Mouse (Mus musculus) heart, adult 8-10 months (tissue): ENCODE measurements around the gene Yju2. TPM values are rescaled to one million over a fixed set of nuclear protein-coding genes. Genes with fewer than 3 reads are reported as not detected.
"Not testable (repeated sequence)": the region's sequence is repeated elsewhere in the genome, so short reads cannot be mapped to it uniquely, and the experiment has no call there.

Experiments
- DNase-seq: peaks from one replicate; pipeline ENCODE4 v3.0.0; 2022; ENCODE audit warnings: low spot score
- total RNA-seq, 4 experiments: library from RNA; stranded (reverse); gene quantifications; 2 replicates each; pipeline ENCODE4 v1.2.4; 2022

The Yju2 gene
- total RNA-seq = 10 to 100 TPM in 1 of 4 experiments, 1 to 10 TPM in 3; 8.2 to 10.3 (median 9.0) TPM

- DNase-seq = peak; percentile 96
Measured at GRCm38 (mm10) chr17:55958918-55959728, at the start of gene Yju2. Gene Yju2, plus strand, starts transcription at chr17:55959099.

DNA sequence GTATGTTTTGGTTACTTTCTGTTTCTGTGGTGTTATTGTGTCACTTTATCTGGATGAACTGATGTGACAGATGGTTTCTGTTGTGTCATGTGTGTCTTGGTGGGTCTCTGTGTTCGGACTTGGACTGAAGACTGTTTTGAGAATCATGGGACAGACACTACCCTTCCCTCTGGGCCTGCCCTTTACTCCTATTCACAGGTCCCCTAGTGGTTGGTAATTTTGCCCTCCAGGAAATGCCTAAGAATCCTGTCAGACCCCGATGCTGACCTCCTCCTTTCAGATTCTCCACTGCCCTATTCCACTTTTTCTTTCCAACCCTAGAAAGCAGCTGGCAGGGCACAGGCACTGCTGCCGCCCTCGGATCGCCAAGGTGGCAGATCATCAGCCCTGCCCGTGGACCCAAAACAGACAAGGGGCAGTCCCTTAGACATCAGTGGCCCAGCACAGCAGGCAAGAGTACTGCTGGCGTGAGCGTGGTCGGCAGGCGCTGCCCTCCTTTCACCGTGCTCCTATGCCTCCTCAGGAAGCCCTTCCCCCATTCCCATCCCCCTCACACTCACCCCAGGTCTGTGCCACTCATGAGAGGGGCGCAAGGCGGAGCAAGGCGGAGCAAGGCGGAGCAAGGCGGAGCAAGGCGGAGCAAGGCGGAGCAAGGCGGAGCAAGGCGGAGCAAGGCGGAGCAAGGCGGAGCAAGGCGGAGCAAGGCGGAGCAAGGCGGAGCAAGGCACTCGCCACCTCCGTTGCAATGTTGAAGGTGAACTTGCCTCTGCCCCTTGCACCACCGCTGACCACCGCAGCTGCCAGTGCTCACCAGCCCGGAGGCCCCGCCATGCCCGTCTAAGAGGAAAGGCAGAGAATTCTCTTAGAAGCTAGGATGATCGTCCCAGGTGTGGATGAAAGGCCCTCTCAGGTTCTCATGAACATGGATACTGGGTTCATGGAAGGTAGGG is 27.1 kb upstream of the Yju2 start:
- no peak for DNase-seq

DNA sequence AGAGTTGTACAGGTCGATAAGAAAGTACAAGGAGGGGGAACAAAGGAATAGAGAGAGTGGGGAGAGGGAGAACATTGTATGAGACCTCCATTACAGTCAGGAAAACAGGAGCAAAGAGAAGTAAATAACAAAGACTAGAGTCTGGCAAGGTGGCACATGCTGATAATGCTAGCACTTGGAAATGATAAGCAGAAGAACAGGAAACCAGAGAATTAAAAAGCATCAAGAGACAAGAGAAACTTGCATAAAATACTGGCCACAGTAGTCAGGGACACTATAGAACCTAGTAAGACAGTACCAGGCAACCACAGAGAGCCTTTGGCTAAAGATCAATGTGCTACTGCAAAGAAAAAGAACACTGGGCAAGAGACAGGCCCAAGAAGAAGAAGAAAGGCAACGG is 26.3 kb upstream of the Yju2 start:
- DNase-seq = no peak

DNA sequence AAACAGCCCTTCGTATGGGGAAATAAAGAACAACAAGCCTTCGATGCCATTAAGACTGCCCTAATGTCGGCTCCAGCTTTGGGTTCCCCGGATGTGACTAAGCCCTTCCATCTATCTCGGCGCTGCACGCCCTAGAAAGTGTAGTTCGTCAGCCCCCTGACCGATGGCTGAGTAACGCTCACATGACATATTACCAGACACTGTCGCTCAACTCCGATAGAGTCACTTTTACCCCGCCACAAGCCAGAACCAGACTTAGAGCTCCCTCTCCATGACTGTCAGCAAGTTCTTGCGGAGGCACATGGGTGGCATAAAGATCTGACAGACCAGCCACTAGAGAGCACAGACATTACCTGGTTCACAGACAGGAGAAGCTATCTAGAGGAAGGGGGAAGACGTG is 25.7 kb upstream of the Yju2 start:
- no peak for DNase-seq

DNA sequence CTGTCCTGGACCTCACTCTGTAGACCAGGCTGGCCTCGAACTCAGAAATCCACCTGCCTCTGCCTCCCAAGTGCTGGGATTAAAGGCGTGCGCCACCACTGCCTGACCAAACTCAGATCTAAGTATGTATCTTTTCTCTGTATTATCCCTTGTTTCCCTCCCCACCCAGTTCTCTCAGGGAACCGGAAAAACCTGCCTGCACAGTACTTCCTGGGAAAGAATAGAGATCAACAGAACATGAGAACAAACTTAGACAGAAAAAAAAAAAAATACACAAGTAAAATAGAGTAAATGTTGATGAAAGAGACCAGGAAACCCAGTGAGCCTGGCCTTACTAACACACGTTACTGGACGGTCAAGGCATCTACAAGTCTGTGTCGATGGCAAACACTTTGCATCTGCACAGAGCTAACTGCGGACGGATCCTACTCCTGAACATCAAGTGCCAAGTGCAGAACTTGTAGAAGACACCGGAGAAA is 14.5 kb upstream of the Yju2 start:
- not testable (repeated sequence) for DNase-seq

DNA sequence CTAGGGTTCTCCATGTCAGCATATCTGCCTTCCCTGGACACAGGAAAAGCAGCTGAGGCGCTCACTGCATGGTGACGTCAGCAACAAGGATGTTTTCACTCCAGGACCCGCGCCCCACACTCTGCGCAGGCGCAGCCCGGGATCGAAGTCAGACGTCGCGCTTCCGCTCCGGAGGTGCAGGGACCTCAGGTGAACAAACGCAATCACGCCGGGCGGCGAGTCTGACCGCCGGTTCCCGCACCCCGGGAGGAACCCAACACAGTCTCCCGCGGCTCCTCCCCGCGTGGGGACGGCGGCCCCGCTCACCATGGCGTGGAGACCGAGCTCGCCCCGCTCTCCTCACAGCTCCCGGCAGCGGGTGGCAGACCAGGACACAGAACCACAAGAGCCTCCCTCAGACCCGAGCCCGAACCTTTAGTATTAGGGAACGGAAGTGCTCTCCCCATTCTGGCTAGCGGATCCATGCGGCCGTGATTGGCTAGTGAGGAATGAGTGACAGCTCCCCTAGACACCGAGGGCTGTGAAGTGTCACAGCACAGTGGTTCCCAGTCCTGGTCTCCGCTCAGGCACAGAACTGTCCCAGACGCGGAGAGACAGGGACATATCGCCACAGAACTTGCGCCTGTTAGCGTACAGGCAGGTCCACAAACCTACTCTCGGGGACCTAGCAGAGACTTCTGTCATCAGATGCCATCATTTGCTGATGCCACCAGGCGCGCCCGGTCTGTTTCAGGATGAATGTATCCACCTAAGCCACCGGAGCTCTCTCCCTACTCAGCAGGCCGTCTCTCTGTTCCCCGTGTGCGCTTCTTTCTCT is 13.8 kb upstream of the Yju2 start:
- peak; percentile 97 for DNase-seq

DNA sequence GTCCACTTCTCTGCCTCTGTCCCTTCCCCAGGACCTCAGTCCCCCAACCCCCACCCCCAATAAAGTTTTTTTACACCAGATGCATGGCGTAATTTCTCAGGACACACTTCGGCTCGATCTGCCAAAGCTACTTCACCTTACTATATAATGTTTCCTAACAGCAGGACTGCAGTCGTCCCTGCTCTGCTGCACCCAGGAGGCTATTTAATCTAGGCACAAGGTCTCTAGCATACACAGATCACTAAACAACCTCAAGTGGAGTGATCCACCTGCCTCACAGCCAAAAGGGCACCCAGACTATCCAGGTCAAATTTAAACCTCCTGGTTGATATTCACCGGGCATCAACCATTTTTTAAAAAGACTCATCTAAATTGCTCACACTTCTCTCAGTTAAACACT is 13.2 kb upstream of the Yju2 start:
- no peak for DNase-seq

DNA sequence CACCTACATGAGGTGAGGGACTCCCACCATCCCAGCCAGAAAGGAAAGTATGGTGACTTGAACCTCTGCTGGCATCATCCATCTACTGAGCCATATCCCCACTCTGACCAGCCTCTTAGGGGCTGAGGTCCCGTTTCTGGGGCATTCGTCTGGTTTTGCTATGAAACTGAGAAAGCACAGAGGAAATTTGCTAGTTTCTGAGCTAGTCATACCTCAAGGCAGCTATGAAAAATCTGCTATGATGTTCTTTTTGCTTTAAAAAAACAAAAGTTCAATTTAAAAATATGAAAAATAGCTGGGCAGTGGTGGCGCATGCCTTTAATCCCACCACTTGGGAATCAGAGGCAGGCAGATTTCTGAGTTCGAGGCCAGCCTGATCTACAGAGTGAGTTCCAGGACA is 10.3 kb upstream of the Yju2 start:
- no peak for DNase-seq

- DNase-seq = no peak
Measured at GRCm38 (mm10) chr17:55949400-55949799, 9.5 kb upstream of the Yju2 start, which contains the start of gene Zfp119b. Gene Zfp119b, minus strand, starts transcription at chr17:55949500.

- no peak for DNase-seq
Measured at GRCm38 (mm10) chr17:55950601-55951000, 8.3 kb upstream of the Yju2 start.

- no peak for DNase-seq
Measured at GRCm38 (mm10) chr17:55952041-55952440, 6.9 kb upstream of the Yju2 start.

GRCm38 (mm10) chr17:55952447-55953027 is 6.4 kb upstream of the Yju2 start, which contains the start of gene Ebi3:
Gene Ebi3, plus strand, starts transcription at chr17:55952640.
- DNase-seq = no peak

- DNase-seq = no peak
Measured at GRCm38 (mm10) chr17:55953751-55954150, 5.1 kb upstream of the Yju2 start.

DNA sequence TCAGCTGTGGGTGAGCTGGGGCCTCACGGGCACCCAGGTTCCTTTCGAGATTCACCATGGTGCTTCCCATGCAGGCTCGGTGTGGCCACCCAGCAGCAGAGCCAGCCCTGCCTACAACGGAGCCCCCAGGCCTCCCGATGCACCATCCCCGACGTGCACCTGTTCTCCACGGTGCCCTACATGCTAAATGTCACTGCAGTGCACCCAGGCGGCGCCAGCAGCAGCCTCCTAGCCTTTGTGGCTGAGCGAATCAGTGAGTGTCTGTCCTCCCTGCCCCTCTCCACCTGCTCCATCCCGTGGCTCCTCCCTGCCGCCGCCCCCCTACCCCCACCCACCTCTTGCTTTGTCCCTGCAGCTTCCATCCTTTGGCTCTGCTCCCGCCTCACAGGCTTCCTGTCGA is 4.7 kb upstream of the Yju2 start:
- no peak for DNase-seq

GRCm38 (mm10) chr17:55956129-55956528 is 2.8 kb upstream of the Yju2 start:
- DNase-seq = no peak

DNA sequence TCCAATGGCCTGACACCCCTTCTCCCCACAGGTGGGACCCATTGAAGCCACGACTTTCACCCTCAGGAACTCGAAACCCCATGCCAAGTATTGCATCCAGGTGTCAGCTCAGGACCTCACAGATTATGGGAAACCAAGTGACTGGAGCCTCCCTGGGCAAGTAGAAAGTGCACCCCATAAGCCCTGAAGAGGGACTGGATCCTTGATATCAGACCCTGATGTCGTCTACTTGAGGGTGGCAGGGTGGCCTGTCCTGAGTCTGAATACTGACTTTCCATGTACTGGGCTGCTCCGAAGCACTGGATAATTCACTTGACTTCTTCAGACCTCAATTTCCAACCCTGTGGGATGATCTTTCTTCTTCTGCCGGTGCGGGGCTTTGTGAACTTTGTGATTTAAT is 2.3 kb upstream of the Yju2 start:
- no peak for DNase-seq

- DNase-seq = peak; percentile 60
Measured at GRCm38 (mm10) chr17:55957168-55957567, 1.7 kb upstream of the Yju2 start.

- DNase-seq = no peak
Measured at GRCm38 (mm10) chr17:55957726-55958583, 944 bp upstream of the Yju2 start.

DNA sequence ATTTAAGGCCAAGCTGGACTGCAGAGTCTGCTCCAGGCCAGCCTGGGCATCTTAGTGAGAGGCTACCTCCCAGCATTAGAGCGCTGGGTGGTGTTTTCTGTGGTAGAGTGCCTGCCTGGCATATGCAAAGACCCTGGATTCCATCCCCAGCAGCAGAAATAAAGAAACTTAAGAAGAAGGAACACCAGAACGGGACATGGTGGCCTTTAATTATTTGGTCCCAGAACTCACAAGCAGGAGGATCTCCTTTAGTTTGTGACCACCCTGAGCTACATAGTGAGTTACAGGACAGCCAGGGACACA is 364 bp upstream of the Yju2 start:
- no peak for DNase-seq
